Mouse (Mus musculus): ENCODE results near the gene Dmrtb1.

Dmrtb1 gene

GRCm38 (mm10) chr4:107681099-107681849, 2.8 kb downstream of the Dmrtb1 start:
- no peak for ATAC-seq (ENCODE audit: low TSS enrichment)

- ATAC-seq (ENCODE audit: low TSS enrichment), result no peak
Measured at GRCm38 (mm10) chr4:107680311-107681098, 3.5 kb downstream of the Dmrtb1 start.

GRCm38 (mm10) chr4:107675645-107676044, 8.4 kb downstream of the Dmrtb1 start:
- peak; percentile 60 for ATAC-seq (ENCODE audit: low TSS enrichment)

DNA sequence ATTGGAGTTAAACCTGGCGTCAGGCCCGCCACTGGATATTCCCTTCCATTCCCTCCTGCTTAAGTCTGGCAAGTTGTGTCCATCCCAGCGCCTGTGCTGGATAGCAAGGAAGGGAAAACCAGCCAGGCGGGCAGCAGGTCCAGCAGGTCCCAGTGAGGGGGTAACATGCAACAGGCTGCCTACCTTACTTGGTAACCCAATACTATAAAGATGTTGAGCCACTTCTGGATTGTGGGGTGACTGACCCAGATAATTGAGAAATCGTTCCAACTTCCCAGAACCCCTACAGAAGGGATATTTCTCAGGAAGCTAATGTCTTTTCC, 9.7 kb downstream of the Dmrtb1 start:
- ATAC-seq (ENCODE audit: low TSS enrichment), result no peak

- ATAC-seq (ENCODE audit: low TSS enrichment), result peak; percentile 88
Measured at GRCm38 (mm10) chr4:107673638-107674321, 10.2 kb downstream of the Dmrtb1 start.

DNA sequence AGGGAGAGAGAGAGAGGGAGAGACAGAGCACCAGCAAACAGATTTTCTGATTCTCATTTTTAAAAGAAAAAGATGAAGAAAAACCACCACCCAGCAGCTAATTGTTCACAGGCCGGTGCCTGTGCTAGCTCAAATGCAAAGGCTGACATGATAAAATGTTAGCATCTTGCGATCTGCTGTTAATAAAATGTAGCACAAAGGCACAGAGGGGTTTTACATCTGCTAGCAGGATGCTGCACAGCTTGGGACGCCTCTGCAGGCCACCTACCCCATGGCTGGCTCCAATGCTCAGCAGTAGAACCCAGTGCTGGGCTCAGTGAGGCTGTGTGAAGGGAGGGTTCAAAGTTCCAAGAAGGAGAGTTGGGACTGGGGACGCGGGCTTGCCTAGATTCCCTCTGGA, 13.3 kb downstream of the Dmrtb1 start:
- no peak for ATAC-seq (ENCODE audit: low TSS enrichment)

GRCm38 (mm10) chr4:107668514-107668913, 15.5 kb downstream of the Dmrtb1 start:
- ATAC-seq (ENCODE audit: low TSS enrichment), result no peak

GRCm38 (mm10) chr4:107660649-107661048, 23.4 kb downstream of the Dmrtb1 start:
- no peak for ATAC-seq (ENCODE audit: low TSS enrichment)

DNA sequence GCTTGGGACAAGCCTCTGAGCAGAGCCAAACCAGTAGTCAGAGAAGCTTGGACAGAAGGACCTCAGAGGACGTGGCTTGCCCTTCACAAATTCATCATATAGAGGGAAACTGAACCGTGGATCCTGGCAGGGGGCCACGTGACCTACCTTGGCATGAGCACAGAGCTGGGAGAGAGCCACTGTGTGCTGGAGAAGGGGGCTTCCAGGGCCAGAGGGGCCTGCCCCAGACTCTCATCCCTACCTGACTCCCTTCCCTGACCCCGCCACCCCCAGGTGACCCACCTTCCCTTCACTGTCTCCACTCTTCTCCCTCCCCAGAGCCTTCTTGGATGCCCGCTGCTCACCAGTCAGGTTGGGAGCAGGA, 30.8 kb downstream of the Dmrtb1 start:
- ATAC-seq (ENCODE audit: low TSS enrichment), result no peak

- ATAC-seq (ENCODE audit: low TSS enrichment), result peak; percentile 96
Measured at GRCm38 (mm10) chr4:107652598-107653279, 31.3 kb downstream of the Dmrtb1 start.

DNA sequence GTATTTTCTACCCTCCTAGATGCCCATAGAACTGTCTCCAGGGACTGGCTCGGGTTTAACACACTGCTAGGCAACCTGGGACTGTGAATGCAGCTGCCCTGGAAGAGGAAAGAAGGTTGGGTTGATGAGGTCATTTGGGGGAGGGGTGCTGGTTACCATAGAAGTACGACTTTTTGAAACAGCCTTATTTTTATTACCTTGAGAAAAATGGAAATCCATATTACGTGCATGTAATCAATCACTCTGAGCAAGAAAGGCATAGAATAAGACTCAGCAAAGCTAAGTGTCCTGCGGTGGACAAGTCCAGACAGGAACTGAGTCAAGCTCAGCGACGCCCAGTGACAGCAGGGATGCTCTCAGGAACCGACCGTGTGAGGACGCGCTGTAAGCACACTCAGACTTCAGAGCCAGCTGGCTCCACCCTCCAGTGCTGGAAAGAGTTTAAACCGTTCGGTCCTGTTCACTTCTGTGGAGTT, 33.0 kb downstream of the Dmrtb1 start:
- peak; percentile 64; the same call in 1 of the 2 replicates for ATAC-seq (ENCODE audit: low TSS enrichment)

- no peak for ATAC-seq (ENCODE audit: low TSS enrichment)
Measured at GRCm38 (mm10) chr4:107648959-107649485, 35.0 kb downstream of the Dmrtb1 start.

DNA sequence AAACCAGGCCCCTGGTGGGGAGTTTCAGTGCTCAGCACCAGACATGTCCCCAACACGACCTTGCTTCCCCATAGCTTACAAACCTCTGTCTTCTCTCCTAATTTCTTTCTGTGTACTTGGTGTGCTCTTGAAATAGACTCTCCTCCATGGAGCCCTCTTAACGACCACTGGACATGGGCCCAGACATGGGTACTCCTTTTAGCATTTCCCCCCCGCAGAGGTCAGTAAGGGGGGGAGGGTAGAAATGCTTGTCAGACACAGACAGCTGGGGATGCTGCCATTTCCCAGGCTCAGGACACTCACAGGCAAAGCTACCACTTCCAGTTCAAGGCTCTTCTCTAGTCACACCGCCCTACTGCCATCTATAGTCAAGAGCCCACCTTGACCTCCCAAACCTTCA, 42.4 kb downstream of the Dmrtb1 start:
- ATAC-seq (ENCODE audit: low TSS enrichment), result no peak

GRCm38 (mm10) chr4:107638303-107638702, 45.7 kb downstream of the Dmrtb1 start:
- ATAC-seq (ENCODE audit: low TSS enrichment), result no peak

DNA sequence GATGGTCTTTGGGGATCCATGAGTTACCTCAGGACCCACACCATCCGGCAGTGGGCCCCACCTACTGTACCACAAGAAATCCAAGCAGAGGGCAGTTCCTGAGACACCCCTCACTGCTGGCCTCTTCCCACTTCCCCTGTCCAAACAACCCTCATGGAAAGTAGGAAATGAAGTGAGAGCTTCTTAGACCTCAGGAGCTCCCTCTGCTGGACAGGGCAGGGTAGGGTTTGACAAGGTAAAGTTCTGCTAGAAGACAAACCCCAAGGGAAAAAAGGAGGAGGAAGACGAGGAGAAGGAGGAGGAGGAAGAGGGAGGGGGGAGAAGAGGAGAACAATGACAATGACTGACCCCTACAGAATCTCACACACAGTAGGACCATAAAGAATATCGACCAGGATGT, 46.4 kb downstream of the Dmrtb1 start:
- ATAC-seq (ENCODE audit: low TSS enrichment), result peak; percentile 70; the same call in 1 of the 2 replicates

- ATAC-seq (ENCODE audit: low TSS enrichment), result no peak
Measured at GRCm38 (mm10) chr4:107636099-107636498, 47.9 kb downstream of the Dmrtb1 start.

DNA sequence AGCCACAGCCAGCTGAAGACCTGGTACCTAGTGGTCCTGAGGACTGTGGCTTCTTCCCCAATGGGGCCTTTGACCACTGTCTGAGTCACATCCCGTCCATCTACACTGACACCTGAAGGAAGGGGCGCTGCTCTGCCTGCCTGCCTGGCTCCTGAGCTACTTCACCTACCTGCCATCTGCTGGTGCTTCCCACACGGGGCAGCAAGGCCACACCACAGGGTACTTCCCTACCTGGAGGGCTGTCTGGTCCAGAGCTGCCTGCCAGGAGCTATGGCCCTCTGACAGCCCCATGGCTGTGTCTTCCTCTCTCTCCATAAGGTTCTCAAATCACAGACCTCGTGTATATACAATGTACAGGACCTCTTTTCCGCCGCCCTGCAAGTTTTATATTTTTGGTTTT, 49.4 kb downstream of the Dmrtb1 start:
- no peak for ATAC-seq (ENCODE audit: low TSS enrichment)

DNA sequence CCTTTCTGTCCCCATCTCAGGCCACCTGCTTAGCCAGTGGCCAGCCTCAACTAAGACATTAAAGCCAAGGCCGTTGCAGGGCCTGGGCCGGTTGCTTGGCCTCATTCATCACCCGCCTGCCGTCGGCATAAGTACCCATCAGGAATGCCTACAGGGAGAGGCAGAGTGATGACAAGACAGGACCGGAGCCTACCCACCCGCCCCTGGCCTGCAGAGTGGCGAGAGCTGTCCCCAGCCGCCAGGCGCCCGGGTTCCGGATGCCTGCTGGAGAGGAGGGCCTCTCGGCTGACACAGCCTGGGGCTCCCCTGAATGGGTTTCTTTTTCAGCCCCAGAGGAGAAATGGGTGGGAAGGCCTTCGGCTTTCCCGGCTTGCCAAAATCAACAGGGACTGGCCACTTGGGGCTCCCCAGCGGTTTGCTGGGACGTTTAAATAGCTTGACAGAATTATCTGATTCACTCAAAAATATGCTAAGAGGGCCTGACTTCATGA, 55.1 kb downstream of the Dmrtb1 start:
- no peak for ATAC-seq (ENCODE audit: low TSS enrichment)

- no peak for ATAC-seq (ENCODE audit: low TSS enrichment)
Measured at GRCm38 (mm10) chr4:107628226-107628625, 55.8 kb downstream of the Dmrtb1 start.

All from frontal cortex, adult (tissue).